Mouse (Mus musculus) right cerebral cortex, adult 18-20 months (tissue): ENCODE data around the gene Chst8.

Experiments used
- DNase-seq: peaks from one replicate; pipeline ENCODE4 v3.0.0; 2022; ENCODE audit warnings: mixed read lengths

Chst8 gene

GRCm38 (mm10) chr7:34812531-34813111 lies at the start of gene Chst8:
TSS of gene Chst8 (minus strand) at chr7:34812711.
- DNase-seq, result peak; percentile 82

- no peak for DNase-seq
These were observed 45.8 kb upstream of the Chst8 start for GRCm38 (mm10) chr7:34858291-34858690.

GRCm38 (mm10) chr7:34854781-34855352 lies 42.4 kb upstream of the Chst8 start:
- DNase-seq, result no peak

- DNase-seq, result no peak
These were observed 40.9 kb upstream of the Chst8 start for GRCm38 (mm10) chr7:34853393-34853792.

- no peak for DNase-seq
These were observed 37.1 kb upstream of the Chst8 start for GRCm38 (mm10) chr7:34849660-34850059.

- DNase-seq, result no peak
These were observed 36.3 kb upstream of the Chst8 start for GRCm38 (mm10) chr7:34848811-34849210.

- no peak for DNase-seq
These were observed 35.4 kb upstream of the Chst8 start for GRCm38 (mm10) chr7:34847900-34848299.

GRCm38 (mm10) chr7:34847410-34847809 lies 34.9 kb upstream of the Chst8 start:
- DNase-seq, result no peak

GRCm38 (mm10) chr7:34838749-34839148 lies 26.2 kb upstream of the Chst8 start:
- DNase-seq, result no peak

- no peak for DNase-seq
These were observed 25.7 kb upstream of the Chst8 start for GRCm38 (mm10) chr7:34838231-34838630.

- DNase-seq, result no peak
These were observed 13.9 kb upstream of the Chst8 start for GRCm38 (mm10) chr7:34826255-34826909.

GRCm38 (mm10) chr7:34821587-34821986 lies 9.1 kb upstream of the Chst8 start:
- DNase-seq, result no peak

GRCm38 (mm10) chr7:34820554-34820953 lies 8.0 kb upstream of the Chst8 start:
- no peak for DNase-seq

- peak; percentile 76 for DNase-seq
These were observed 7.3 kb upstream of the Chst8 start for GRCm38 (mm10) chr7:34819796-34820195.

GRCm38 (mm10) chr7:34818660-34819059 lies 6.1 kb upstream of the Chst8 start:
- DNase-seq, result no peak

- no peak for DNase-seq
These were observed 4.5 kb upstream of the Chst8 start for GRCm38 (mm10) chr7:34816981-34817380.

GRCm38 (mm10) chr7:34814801-34815200 lies 2.3 kb upstream of the Chst8 start:
- no peak for DNase-seq

- peak; percentile 46 for DNase-seq
These were observed 682 bp downstream of the Chst8 start for GRCm38 (mm10) chr7:34811531-34812526.

- DNase-seq, result no peak
These were observed 1.5 kb downstream of the Chst8 start for GRCm38 (mm10) chr7:34811060-34811459.

- DNase-seq, result peak; percentile 74
These were observed 6.2 kb downstream of the Chst8 start for GRCm38 (mm10) chr7:34806307-34806706.

GRCm38 (mm10) chr7:34805691-34806205 lies 6.8 kb downstream of the Chst8 start:
- no peak for DNase-seq

GRCm38 (mm10) chr7:34805042-34805441 lies 7.5 kb downstream of the Chst8 start:
- DNase-seq, result no peak

- no peak for DNase-seq
These were observed 12.5 kb downstream of the Chst8 start for GRCm38 (mm10) chr7:34799950-34800511.
